Mouse (Mus musculus) embryonic facial prominence, embryonic 15.5 days (tissue): ENCODE measurements around the gene Zfp384. TPM values are rescaled to one million over a fixed set of nuclear protein-coding genes. Genes with fewer than 3 reads are reported as not detected.
"Not testable (repeated sequence)": the region's sequence is repeated elsewhere in the genome, so short reads cannot be mapped to it uniquely, and the experiment has no call there.

Experiments
- ATAC-seq: fragments of 200-750 bp; cut with Nextera tagmentation; 2 replicates; pipeline ENCODE4 v1.8.0; 2017; ENCODE audit warnings: low read depth, moderate TSS enrichment; ENCODE audit not compliant: insufficient number of reproducible peaks, low FRiP score, low TSS enrichment
- H3K27ac ChIP-seq: fragments of 300-500 bp; sonication (generic); replicated peaks from 2 replicates; pipeline ENCODE4 v1.5.1; 2015; ENCODE audit warnings: mild to moderate bottlenecking, inconsistent platforms
- H3K27me3 ChIP-seq: fragments of 300-500 bp; sonication (generic); 2 replicates; pipeline ENCODE4 v1.6.1; 2015; ENCODE audit warnings: inconsistent platforms
- H3K36me3 ChIP-seq: fragments of 300-500 bp; sonication (generic); 2 replicates; pipeline ENCODE4 v1.6.1; 2015; ENCODE audit warnings: mild to moderate bottlenecking, inconsistent platforms
- H3K4me1 ChIP-seq: fragments of 300-500 bp; sonication (generic); 2 replicates; pipeline ENCODE4 v1.6.1; 2015; ENCODE audit warnings: inconsistent platforms
- H3K4me2 ChIP-seq: fragments of 300-500 bp; sonication (generic); replicated peaks from 2 replicates; pipeline ENCODE4 v1.6.1; 2015; ENCODE audit warnings: mild to moderate bottlenecking, inconsistent platforms
- H3K4me3 ChIP-seq: fragments of 300-500 bp; sonication (generic); replicated peaks from 2 replicates; pipeline ENCODE4 v1.5.1; 2015; ENCODE audit warnings: mild to moderate bottlenecking, inconsistent platforms
- H3K9ac ChIP-seq: fragments of 300-500 bp; sonication (generic); 2 replicates; pipeline ENCODE4 v1.6.1; 2015; ENCODE audit warnings: inconsistent platforms
- H3K9me3 ChIP-seq: fragments of 300-500 bp; sonication (generic); replicated peaks from 2 replicates; pipeline ENCODE4 v1.6.1; 2016; ENCODE audit warnings: inconsistent platforms
- WGBS: fragments of 180-500 bp; shearing (Covaris S2); methylation state at CpG from one replicate; pipeline ENCODE4 v1.1.7; 2015; 5-methylcytosine and 5-hydroxymethylcytosine counted together
- polyA plus RNA-seq: library from polyadenylated mRNA; unstranded; fragments of >200 nt; fragmentation: Nextera tagmentation; extraction: Ambion mirVana; gene quantifications from 2 replicates; pipeline ENCODE4 v1.2.1, GENCODE M21; 2015

Zfp384 gene
- polyA plus RNA-seq, 1 experiment from 2014 or later: 19.2 TPM

GRCm38 (mm10) chr6:125061493-125061892, 52.5 kb downstream of the Zfp384 start:
- H3K27ac ChIP-seq: no peak overlapping the region
- H3K4me2 ChIP-seq: no peak overlapping the region
- H3K4me3 ChIP-seq: no peak overlapping the region
- H3K9me3 ChIP-seq: no peaks in the 10 kb centered on the region
- ATAC-seq: no peak
- no peaks in the 10 kb centered on the region for H3K36me3 ChIP-seq
- WGBS: 31% methylated on average over 6 of the region's 6 CpGs
- H3K9ac ChIP-seq: no peak overlapping the region
- H3K27me3 ChIP-seq: no peaks in the 10 kb centered on the region
- H3K4me1 ChIP-seq: no peaks in the 10 kb centered on the region

- Histone ChIP-seq H3K27ac (no peak overlapping the region), H3K9me3 (no peaks in the 10 kb centered on the region), H3K4me3 (no peak overlapping the region), H3K4me1 (no peaks in the 10 kb centered on the region), H3K27me3 (no peaks in the 10 kb centered on the region), H3K36me3 (no peaks in the 10 kb centered on the region), H3K9ac (no peak overlapping the region), H3K4me2 (no peak overlapping the region)
- no peak for ATAC-seq
- 82% methylated on average over 5 of the region's 5 CpGs for WGBS
Observed at GRCm38 (mm10) chr6:125062511-125062910, 53.6 kb downstream of the Zfp384 start.

- no peak overlapping the region for H3K4me2 ChIP-seq
- H3K4me1 ChIP-seq: no peaks in the 10 kb centered on the region
- WGBS: 87% methylated on average over 6 of the region's 6 CpGs
- no peak overlapping the region for H3K9ac ChIP-seq
- H3K9me3 ChIP-seq: no peaks in the 10 kb centered on the region
- no peaks in the 10 kb centered on the region for H3K27me3 ChIP-seq
- H3K36me3 ChIP-seq: no peaks in the 10 kb centered on the region
- no peak overlapping the region for H3K27ac ChIP-seq
- no peak for ATAC-seq
- H3K4me3 ChIP-seq: no peak overlapping the region
Observed at GRCm38 (mm10) chr6:125063906-125064305, 55.0 kb downstream of the Zfp384 start.

GRCm38 (mm10) chr6:125065223-125065622, 56.3 kb downstream of the Zfp384 start:
- not testable (repeated sequence) for H3K4me1 ChIP-seq, H3K27me3 ChIP-seq, H3K36me3 ChIP-seq, H3K4me2 ChIP-seq, H3K9me3 ChIP-seq, H3K4me3 ChIP-seq, H3K9ac ChIP-seq, ATAC-seq, H3K27ac ChIP-seq
- 60% methylated on average over 1 of the region's 1 CpGs for WGBS

DNA sequence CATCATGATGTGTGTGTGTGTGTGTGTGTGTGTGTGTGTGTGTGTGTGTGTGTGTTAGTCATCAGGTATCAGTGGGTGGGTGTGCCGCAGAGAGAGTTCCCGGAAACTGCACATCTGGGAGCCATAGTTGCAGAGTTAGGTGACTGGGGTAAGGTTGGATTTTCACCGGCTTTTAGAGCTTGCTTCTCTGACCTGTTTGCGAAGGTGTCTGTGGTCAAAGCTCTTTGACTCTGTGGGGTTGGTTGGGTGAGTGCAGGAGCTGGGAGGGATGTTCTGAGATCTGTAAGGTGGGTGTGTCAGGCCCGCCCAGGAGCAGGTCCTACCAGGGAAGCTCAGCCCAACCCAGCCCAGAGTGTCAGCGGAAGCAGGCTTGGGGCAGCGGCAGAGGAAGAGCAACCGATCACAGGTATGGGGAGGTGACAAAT, 58.6 kb downstream of the Zfp384 start, which contains the start of gene Lpar5:
Gene Lpar5, plus strand, starts transcription at position 350 of the 425 bp plus-strand sequence.
- Histone ChIP-seq H3K9me3 (no peaks in the 10 kb centered on the region), H3K9ac (no peak within 1 kb of the TSS), H3K36me3 (no peaks in the 10 kb centered on the region), H3K4me1 (peaks cover 16% of the 10 kb centered on the region), H3K4me3 (peak within 1 kb of the TSS; percentile 17; the same call in 1 of the 2 replicates), H3K27me3 (no peaks in the 10 kb centered on the region), H3K27ac (peak within 1 kb of the TSS; percentile 4; the same call in 1 of the 2 replicates), H3K4me2 (0 out of 2 replicates have a peak within 1 kb of the TSS, but pooled peaks have one; percentile 1)
- WGBS: 46% methylated on average over 8 of the region's 8 CpGs
- no peak for ATAC-seq

GRCm38 (mm10) chr6:125071170-125071895, 62.4 kb downstream of the Zfp384 start:
- Histone ChIP-seq H3K36me3 (no peaks in the 10 kb centered on the region), H3K9me3 (no peaks in the 10 kb centered on the region), H3K4me2 (no peak overlapping the region; the same call in 1 of the 2 replicates), H3K4me3 (no peak overlapping the region), H3K27me3 (no peaks in the 10 kb centered on the region), H3K4me1 (peaks cover 16% of the 10 kb centered on the region), H3K9ac (no peak overlapping the region), H3K27ac (peak overlapping the region; percentile 78)
- 74% methylated on average over 18 of the region's 18 CpGs for WGBS
- peak; percentile 27; the same call in 1 of the 2 replicates for ATAC-seq

DNA sequence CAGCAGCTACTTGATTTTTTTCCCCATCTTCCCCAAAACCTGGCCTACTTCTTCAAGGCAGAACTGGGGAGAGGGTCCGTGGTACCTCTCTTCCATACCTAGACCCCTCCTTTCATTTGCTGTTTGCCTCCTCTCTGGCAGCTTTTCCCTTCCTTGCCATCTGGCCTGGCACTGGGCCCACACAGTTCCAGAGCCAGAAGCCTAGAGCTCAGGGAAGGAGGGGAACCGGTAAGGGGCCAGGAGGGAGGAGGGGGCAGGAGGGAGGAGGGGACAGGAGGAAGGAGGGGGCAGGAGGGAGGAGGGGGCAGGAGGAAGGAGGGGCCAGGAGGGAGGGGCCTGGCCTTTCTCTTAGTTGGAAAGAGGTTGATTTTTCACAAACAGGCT, 62.9 kb downstream of the Zfp384 start:
- peak; percentile 72 for ATAC-seq
- H3K4me1 ChIP-seq: peaks cover 16% of the 10 kb centered on the region
- peak overlapping the region; percentile 78 for H3K27ac ChIP-seq
- H3K4me3 ChIP-seq: no peak overlapping the region
- no peak overlapping the region; the same call in 1 of the 2 replicates for H3K4me2 ChIP-seq
- no peaks in the 10 kb centered on the region for H3K36me3 ChIP-seq
- H3K27me3 ChIP-seq: no peaks in the 10 kb centered on the region
- no peak overlapping the region for H3K9ac ChIP-seq
- H3K9me3 ChIP-seq: no peaks in the 10 kb centered on the region
- 13% methylated on average over 2 of the region's 2 CpGs for WGBS

DNA sequence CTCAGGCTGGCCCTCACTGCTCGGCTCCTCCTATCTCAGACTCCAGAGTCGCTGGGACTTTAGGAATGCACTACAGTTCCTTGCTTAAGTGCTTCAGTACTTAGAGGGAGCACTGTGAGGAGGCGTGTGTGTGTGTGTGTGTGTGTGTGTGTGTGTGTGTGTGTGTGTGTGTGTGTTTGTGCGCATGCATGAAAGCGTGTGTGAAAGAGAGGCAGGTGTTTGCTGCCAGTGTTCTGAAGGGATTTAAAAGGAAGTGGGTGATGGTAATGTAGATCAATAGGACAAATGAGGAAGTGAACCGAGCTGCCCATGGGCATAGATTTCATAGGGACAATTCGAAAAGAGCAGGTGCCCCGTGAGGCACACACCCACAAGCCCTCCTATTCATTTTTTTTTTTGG, 64.9 kb downstream of the Zfp384 start:
- Histone ChIP-seq H3K9me3 (no peaks in the 10 kb centered on the region), H3K4me2 (no peak overlapping the region), H3K27ac (no peak overlapping the region), H3K4me3 (no peak overlapping the region), H3K9ac (no peak overlapping the region), H3K27me3 (no peaks in the 10 kb centered on the region), H3K36me3 (no peaks in the 10 kb centered on the region), H3K4me1 (peaks cover 16% of the 10 kb centered on the region)
- no peak for ATAC-seq
- 69% methylated on average over 8 of the region's 8 CpGs for WGBS

DNA sequence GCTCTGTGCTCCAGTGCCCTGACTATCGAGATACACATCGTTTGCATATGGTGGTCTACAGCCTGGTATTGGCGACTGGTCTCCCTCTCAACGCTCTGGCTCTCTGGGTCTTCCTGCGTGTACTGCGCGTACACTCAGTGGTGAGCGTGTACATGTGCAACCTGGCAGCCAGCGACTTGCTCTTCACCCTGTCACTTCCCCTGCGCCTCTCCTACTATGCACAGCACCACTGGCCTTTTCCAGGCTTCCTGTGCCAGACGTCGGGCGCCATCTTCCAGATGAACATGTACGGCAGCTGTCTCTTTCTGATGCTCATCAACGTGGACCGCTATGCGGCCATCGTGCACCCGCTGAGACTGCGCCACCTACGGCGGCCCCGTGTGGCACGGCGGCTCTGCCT, 72.4 kb downstream of the Zfp384 start:
- peak overlapping the region; percentile 83 for H3K4me2 ChIP-seq
- H3K4me1 ChIP-seq: peaks cover 12% of the 10 kb centered on the region
- no peaks in the 10 kb centered on the region for H3K27me3 ChIP-seq
- peak overlapping the region; percentile 48 for H3K4me3 ChIP-seq
- peak overlapping the region; percentile 48; the same call in 1 of the 2 replicates for H3K9ac ChIP-seq
- ATAC-seq: peak; percentile 16; the same call in 1 of the 2 replicates
- H3K27ac ChIP-seq: peak overlapping the region; percentile 84
- H3K36me3 ChIP-seq: no peaks in the 10 kb centered on the region
- H3K9me3 ChIP-seq: no peaks in the 10 kb centered on the region
- WGBS: 22% methylated on average over 25 of the region's 25 CpGs

- peak overlapping the region; percentile 84 for H3K27ac ChIP-seq
- WGBS: 24% methylated on average over 45 of the region's 45 CpGs
- H3K9ac ChIP-seq: peak overlapping the region; percentile 48; the same call in 1 of the 2 replicates
- peaks cover 12% of the 10 kb centered on the region for H3K4me1 ChIP-seq
- ATAC-seq: peak; percentile 91
- no peaks in the 10 kb centered on the region for H3K36me3 ChIP-seq
- H3K9me3 ChIP-seq: no peaks in the 10 kb centered on the region
- H3K27me3 ChIP-seq: no peaks in the 10 kb centered on the region
- peak overlapping the region; percentile 83 for H3K4me2 ChIP-seq
- peak overlapping the region; percentile 48 for H3K4me3 ChIP-seq
Observed at GRCm38 (mm10) chr6:125081797-125082560, 73.0 kb downstream of the Zfp384 start.

- peaks cover 12% of the 10 kb centered on the region for H3K4me1 ChIP-seq
- 86% methylated on average over 7 of the region's 7 CpGs for WGBS
- no peaks in the 10 kb centered on the region for H3K36me3 ChIP-seq
- no peak overlapping the region for H3K27ac ChIP-seq
- H3K4me2 ChIP-seq: no peak overlapping the region
- no peak overlapping the region for H3K4me3 ChIP-seq
- ATAC-seq: no peak
- H3K9ac ChIP-seq: no peak overlapping the region
- no peaks in the 10 kb centered on the region for H3K9me3 ChIP-seq
- H3K27me3 ChIP-seq: no peaks in the 10 kb centered on the region
Observed at GRCm38 (mm10) chr6:125082801-125083386, 73.9 kb downstream of the Zfp384 start.
